Mouse (Mus musculus): ENCODE measurements around the gene Cebpe. TPM values are rescaled to one million over a fixed set of nuclear protein-coding genes. Genes with fewer than 3 reads are reported as not detected.

Cebpe gene
- total RNA-seq (2022) = not detected

DNA sequence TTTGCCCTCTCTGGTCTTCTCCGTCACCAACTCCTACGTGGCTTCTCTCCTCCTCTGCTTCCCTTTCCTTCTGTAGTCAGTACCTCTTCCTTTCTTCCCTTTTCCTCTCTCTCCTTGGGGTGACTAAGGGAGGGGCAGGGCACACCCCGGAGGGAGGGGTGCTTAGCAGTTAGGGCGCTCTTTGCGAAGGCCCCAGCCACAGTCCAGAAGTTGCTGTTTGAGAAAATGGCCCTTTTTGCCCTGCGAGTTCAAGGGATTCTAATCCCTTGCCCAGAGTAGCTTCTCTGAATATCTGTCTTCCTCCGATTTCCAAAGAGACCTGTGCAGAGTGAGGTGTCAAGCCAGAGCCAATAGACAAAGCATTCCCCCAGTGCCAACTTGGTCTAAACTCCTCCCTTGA is at the start of gene Cebpe:
Gene Cebpe, minus strand, starts transcription at position 101 of the 400 bp plus-strand sequence.
- no peak for DNase-seq (ENCODE audit: low spot score in 2 of 2)

DNA sequence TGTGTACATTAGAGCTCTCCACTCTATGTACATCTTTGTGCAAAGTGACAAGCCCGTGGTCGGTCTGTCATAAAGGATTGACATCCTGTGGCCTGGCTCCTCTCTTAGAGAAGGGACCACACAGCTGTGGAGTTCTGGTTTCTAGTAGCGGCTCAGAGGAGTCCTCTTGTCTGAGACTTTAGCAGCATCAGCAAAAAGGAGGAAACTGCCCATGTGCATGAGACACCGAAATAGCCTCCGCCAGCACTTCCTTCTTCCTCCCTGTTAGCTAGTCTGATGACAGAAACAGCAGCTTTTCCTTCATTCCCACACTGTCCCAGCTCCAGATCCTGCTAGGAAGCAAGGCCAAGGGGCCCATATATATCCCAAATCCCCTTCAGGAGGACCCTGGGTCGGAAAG is 44.4 kb upstream of the Cebpe start:
- no peak for DNase-seq (ENCODE audit: low spot score in 2 of 2)

DNA sequence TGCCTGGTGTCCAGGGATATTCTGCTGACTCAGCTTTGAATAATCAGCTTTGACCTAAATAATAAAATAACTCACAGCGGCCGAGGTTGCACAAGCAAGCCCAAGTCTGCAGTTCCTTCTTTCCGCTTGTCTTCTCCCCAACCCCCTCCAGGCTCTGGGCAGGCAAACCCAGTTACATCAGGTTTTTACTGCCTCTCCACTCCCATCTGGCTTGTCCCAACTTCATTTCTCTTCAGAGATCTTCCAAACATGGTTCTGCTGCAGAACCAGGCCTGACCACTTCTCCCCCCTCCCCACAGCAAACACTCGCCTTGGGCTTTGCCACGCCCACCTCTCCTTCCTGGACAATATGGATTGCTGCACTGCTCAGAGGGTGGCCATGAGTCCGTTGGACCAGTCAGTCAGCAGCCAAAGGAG is 42.6 kb upstream of the Cebpe start:
- no peak for DNase-seq (ENCODE audit: low spot score in 2 of 2)

DNA sequence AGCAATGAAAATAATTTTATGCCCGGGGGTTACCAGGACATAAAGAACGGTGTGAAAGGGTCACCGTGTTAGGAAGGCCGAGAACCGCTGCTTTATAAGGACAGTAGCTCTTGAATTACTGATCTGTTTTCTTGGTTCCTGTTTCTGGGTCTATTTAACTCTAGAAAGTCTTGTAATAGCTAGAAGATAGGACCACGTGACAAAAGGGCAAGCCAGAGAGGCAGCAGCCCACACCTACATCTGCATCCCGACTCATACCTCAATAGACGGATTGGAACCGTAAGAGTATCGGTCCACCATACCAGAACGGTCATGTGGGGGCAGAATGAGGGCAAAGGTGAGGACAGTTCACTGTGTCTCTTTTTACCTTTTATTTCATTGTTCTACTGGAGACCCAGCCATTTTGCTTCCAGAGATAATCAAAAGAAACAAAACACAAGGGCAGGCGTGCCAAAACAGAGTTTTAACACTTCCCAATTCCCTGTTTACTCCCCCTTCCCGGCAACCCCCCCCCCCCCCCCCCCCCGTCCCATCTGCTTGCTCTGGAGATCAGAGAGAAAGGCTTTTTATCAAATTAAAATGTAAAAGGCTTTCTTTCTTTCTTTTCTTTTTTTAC is 42.1 kb upstream of the Cebpe start:
- DNase-seq (ENCODE audit: low spot score in 2 of 2) = no peak

DNA sequence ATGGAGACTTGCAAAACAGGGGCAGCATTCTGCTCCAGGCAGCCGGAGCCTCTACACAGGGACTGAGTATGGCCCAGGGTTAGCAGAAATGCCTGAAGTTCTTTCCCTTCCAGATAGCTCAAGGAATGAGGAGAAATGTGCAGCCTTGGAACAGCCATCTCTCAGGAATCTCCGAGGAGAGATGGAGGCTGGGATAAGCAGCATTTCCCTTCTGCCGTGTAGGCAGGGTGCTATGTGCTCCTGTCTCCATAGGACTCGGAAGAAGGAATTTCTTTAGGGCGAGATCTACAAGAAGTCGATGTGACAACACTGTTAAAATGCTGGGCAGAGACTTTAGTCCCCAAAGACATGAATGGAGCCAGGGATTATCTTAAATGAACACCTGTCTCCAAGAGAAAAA is 41.0 kb upstream of the Cebpe start:
- DNase-seq (ENCODE audit: low spot score in 2 of 2) = no peak

DNA sequence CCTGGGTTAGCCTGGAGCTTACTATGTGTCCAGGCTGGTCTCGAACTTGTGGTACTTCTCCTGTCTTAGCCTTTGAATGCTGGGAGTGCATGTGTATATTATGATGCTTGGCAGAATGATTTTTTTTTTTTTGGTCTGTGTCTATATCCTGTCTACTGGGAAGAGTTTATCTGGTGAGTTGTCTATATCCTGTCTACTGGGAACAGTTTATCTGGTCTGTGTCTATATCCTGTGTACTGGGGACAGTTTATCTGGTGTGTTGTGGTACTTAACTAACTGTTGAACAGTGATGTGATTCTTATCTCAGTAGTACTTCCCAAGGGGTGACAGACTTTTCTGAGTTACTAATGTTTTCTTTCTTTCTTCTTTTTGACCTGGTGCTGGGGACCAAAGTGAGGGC is 39.8 kb upstream of the Cebpe start:
- DNase-seq (ENCODE audit: low spot score in 2 of 2) = no peak

DNA sequence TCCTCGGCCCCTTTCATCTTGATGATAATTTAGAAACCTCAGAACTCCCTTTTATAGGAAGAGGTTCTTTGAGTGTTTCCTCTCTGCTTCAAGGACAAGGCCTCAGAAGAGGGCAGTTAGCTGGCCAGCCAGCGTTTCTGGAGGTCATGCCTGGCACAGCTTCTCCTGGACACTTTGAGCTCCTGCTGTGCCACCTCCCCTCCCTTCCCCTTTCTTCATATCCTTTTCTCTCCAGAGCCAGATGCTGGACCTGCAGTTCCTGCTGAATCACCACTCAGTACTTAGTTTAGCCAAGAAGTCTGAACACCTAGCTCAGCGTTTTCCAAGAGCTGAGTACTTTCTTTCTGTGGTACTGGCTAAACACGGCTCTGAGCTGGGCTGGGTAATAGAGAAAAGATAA is 37.3 kb upstream of the Cebpe start:
- DNase-seq (ENCODE audit: low spot score in 2 of 2) = no peak

DNA sequence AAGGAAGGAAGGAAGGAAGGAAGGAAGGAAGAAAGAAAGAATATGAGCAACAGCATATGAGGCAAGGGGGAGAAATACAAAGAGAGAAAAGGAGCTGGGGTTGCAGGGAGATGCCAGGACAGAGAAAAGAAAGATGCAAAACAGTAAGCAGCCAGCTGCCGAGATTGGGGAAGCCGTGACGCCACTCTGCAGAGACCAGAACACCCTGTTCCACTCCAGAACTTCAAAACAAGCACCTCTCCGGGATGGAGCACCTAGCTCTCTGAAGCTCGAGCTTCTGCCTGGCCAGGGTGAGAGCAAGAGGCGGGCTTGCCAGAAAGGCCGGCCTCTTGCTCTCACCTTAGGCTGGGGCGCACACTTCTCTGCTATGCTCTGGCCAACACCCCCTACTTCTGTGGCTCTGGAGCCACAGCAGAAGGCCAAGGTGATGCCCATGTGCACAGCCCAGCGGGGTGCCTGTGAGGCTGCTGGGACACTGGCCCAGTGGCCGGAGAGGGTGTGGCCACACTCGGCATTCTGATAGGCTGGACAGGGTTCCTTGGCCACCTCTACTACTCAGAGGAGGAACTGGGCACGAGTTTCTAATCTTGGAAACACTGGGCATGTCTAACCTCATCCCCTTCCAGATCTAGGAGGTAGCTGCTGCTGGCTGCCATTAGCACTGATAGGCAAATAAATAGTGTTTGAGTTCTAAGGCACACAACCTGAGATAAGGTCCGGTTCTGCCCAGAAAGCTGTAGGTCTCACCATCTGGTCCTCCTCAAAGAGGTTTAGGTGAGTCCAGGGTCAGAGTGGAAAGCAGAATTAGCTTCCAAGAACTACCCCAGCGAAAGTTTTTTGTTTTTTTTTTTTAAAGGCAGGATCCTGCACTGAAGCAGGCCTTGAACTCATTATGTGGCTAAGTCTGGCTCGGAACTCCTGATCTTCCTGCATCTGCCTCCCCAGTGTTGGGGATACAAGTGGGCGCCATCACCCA is 36.3 kb upstream of the Cebpe start:
- DNase-seq (ENCODE audit: low spot score in 2 of 2) = no peak

DNA sequence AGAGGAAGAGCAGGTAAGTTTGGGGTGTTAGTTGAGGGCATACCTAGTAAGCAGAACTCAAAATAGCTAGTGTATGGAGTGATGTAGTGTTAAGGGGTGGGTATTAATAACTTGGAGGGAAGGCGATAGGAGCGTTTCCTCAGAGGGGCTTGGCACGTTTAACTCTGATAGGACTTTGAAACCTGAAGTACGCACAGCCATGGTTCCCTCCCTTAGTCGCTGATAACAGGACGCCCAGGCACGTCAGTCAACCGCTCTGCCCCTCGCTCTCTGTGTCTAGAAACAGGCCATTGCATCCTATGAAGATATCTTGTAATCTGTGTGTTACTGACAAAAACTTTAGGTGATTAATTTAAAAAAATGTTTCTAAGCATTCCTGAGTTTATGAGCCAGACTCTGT is 34.1 kb upstream of the Cebpe start:
- no peak for DNase-seq (ENCODE audit: low spot score in 2 of 2)

DNA sequence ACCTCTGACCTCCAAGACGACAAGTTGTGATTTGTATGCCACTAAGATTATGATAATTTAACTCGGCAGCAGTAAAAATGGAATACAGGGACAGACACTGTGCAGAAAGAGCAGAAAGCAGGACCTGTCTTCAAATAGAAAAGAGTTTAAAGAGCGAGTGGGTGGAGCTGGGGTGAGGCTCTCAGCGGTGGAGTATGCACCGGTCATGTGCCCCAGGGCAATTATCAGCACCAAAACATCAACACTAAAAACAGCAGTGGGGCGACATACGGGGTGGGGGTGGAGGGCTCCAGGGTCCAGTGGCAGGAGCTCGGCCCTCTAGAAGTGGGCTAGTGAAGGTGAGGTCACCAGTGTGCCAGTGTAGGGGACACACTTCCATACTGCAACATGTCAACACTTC is 32.5 kb upstream of the Cebpe start:
- no peak for DNase-seq (ENCODE audit: low spot score in 2 of 2)

DNA sequence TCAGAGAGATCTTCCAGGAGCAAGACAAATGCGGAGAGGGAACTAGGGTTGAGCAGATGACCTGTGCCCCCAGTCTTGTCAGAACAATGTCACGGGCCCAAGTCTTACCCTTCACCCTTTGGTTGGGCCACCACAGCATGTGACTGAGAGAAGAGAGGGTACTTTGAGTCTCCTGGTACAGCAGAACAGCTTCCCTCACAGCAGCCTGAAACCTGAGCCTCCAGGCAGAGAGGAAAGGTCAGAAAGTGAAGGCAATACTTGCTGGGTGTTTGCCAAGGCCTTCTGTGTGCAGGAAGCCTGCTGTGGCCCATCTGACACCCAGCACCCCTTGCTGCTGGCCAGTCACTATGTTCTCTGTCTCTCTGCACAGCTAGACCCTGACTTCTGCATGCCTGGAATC is 30.4 kb upstream of the Cebpe start:
- no peak for DNase-seq (ENCODE audit: low spot score in 2 of 2)

DNA sequence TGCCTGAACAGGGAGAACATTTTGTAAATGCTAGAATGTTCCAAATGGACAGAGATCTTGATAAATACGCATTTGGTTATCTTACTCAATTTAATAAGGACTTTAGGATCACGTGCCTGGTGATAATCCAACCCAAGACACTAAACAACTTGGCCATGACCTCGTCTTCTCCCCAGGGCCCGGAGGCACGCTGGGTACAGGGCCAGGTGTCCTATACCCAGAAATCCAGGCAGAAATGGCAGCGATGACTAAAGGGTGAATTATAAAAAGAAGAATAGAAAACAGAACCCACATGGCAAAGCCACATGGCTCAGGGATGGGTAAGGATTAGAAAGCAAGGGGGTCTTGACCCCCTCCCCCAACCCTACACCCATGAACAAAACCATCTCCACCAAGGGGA is 29.7 kb upstream of the Cebpe start:
- no peak for DNase-seq (ENCODE audit: low spot score in 2 of 2)

DNA sequence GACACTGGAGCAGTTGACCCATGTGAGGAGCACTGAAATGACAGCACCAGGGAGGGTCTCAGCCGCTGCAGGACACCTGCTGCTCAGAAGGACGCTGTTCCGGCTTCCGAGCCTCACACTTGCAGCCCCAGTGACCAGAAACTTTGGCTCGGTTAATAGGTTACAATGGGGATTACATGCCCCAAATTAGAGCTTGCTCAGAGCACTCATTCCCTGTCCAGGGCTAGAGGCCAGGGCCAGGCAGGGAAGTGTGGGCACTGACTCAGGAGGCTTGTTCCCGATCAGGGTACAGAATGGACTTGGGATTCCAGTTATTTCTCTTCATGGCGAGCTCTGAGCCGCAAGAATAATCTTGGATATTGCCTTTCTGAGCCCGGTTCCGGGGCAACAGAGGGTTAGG is 25.7 kb upstream of the Cebpe start:
- DNase-seq (ENCODE audit: low spot score in 2 of 2) = no peak

DNA sequence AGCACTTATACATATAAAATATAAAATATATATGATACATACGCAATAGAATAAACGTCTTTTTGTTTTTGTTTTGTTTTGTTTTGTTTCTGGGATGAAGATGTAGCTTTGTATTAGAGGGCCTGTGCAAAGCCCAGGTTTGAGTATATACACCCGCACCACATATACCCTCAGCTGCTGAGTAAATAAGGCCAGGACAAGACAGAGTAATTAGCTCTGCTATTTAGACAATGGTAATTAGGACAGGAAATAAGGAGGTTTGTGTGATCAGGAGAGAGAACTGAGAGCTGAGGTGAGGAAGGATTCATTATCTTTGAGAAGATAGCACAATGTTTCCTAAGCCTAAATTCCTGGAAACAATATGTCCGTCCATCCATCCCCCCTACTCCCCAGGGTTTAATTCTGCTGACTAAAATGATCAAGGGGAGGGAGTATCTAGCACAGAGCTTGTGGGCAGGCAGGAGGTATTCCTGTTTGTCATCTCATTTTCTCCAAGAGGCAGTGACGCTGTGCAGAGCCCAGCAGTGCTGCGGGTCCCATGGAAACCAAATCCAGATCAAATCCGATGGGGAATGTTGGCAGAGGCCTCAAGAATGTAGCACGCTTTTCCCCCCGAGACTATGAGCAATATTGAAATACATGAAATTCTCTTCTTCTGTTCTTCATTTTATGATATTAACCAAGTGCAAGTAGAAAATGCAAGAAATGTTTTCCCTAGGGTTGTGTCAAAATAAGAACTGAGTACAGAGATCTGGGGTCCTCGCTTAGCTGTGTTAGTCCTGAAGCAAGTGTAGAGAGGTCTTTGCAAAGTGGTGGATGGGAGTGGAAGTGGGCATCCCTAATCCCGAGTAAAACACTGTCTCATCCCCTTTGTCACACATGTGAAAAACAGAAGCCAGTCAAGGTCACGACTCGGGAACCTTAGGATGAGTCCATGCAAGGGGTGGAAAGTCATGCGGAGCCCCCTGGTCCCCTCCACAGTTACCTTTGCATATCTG is 24.9 kb upstream of the Cebpe start:
- peak in 1 of 2 experiments; percentile 67 for DNase-seq (ENCODE audit: low spot score in 2 of 2)

DNA sequence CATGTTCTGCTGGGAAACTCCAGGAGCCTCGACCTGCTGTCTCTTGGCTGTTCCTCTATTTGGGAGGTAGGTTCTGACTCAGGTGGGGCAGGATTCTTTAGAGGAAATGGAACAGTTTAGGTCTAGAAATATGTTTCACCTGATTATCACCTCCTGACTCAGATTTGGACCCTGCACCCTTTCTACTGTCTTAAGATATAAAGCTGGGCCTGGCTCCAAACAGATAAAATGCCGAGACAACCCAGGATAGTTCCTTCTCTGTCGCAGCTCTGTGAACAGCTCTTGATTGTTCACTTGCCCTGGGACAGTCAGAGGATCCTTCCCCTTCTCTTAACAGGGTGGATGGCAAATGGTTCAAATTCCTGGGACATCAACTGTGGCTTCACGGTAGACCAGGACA is 23.2 kb upstream of the Cebpe start:
- DNase-seq (ENCODE audit: low spot score in 2 of 2) = no peak

DNA sequence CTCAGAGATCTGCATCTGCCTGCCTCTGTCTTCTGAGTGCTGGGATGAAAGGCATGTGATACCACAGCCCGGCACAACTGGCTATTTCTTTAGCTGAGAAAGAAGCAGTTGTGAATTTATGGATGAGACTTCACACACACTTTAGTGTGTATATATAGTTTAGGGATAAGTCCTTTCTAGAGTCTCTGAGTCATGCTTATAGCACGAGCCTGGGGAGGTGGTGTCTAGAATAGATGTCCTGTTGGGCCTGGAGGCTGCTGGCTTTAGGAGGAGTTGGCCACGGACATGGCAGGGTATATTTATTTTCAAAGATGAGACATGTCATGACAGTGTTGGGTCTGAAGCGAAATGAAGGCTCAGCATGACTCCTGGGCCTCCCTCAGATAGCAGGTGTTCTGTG is 22.0 kb upstream of the Cebpe start:
- peak in 1 of 2 experiments; percentile 52 for DNase-seq (ENCODE audit: low spot score in 2 of 2)

DNA sequence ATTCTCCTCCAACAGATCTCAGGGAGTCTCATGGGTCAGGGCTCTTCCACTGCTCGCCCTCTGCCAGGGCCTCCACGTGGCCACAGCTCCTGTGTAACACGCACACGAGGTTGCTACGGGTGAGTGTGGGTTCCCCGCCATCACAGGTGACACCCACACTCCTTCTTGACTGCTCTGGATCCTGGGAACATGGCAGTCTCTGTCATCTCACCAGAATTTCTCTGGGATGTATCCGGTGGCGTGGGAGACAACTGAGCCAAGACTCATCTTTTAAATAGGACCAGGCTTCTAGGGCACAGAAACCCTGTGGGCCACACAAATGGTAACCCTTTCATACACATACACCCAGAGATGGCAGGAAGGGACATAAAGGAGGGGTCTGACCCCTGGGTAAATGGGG is 20.2 kb upstream of the Cebpe start:
- DNase-seq (ENCODE audit: low spot score in 2 of 2) = no peak

DNA sequence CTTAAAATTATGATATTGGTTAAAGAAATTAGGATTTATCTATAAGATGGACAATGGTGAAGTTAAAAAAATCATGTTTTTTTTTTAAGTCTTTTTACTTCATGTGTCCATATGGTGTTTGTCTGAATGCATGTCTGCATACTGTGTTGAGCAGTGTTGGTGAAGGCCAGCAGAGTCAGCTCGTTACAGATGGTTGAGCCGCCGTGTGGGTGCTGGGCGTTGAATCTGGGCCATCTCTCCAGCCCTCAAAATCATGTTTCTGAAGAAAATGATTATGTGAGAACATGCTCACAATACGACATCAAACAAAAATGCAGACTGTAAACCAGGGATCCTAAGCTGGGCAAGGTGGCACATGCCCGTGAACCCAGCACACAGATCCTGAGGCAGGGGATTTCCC is 18.3 kb upstream of the Cebpe start:
- DNase-seq (ENCODE audit: low spot score in 2 of 2) = peak in 1 of 2 experiments; percentile 48

DNA sequence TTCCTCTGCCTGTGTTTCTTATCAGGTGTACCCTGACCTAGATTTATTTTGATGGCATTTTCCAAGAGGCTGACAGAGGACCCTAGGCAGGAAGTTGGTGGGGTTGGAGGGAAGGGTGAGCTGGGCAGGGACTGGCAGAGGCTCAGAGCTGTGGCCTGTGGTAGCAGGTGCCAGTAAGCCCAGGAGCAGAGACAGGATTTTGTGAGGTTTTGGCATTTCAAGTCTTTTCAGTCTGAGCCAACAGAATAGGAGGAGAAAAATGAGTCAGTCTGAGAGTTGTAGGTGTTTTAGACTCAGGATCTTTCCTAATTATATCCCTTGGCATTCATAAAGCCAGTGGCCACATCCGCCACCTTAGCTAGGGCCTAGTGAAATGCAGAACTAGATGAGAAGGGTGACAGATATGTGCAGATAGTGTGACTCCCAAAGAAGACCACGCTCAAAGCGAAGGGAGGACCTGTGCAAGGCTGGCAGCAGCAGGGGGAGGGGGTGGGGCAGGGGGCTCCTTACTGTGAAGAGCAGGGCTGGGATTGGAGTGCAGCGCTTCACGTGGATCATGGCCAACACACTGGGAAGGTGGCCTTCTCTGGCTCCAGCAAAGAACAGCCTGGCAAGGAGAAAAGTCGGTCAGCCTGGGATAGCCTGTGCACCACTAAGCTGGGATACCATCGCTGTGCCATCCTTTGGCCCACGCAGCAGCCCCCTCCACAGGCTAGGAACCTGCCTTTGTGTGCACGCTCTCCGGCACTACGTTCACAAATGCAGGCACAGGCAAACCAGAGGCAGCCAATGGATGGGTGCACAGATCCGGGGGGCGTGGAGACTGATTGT is 17.1 kb upstream of the Cebpe start:
- peak in 1 of 2 experiments; percentile 53 for DNase-seq (ENCODE audit: low spot score in 2 of 2)

DNA sequence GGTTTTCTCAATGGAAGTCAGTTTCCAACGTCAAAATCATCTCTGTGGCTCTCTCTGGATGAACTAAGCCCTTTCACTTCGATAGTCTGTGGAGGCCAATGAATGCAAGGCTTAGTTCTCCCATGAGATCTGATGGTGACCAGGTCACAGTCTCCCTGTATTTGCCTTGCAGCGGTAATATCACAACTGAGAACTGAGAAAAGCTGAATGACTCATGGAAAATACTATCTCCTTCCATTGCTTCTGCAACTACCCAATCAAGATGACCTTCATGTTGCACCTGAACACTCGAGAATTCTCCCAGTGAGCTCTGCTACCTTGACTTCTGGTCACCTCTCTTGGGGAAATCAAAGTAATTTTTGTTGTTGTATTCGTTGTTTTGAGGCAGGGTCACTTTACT is 15.6 kb upstream of the Cebpe start:
- DNase-seq (ENCODE audit: low spot score in 2 of 2) = no peak

DNA sequence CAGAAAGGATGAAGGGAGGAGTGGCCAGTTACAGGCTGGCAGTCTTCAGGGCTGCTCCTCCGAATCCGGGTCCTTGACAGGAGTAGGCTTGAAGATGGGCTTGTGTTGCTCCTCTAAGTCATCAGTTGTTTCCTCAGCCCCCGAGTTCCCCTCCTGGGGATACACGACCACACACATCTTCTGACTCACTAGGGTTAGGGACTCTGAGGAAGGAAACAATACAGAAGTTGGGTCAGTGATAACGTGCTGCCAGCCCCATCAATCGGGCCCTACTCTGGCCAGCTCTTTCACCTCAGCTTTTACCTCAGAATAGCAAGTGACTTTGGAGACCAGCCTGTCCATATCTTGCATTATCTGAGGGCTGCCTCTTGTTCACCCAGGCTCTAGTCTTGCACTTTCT is 12.1 kb upstream of the Cebpe start:
- no peak for DNase-seq (ENCODE audit: low spot score in 2 of 2)

Measured in left cerebral cortex, adult 8-10 months (tissue).